Mouse (Mus musculus): ENCODE measurements around the gene Rpgr. TPM values are rescaled to one million over a fixed set of nuclear protein-coding genes. Genes with fewer than 3 reads are reported as not detected.

The Rpgr gene
- polyA plus RNA-seq, 1 experiment from 2014 or later = 2.0 TPM

DNA sequence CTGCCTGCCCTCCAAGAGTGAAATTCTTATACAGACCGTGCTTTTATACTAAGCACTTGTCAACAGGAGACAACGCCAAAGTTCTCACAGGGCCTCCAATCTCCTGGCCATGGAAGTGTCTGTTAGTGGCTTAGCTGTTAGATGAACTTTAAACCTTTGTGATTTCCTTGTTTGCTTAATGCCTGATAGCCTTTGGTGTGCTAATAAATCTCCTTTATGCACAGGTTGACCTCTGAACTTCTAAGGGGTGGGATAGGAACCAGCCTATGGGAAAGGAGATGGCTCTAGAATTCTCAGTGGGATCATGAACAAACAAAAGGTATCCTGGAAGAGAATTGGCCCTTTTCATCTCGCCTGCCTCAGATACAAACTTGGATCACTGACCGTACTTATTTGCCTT lies 22.8 kb upstream of the Rpgr start:
- ATAC-seq (peak; percentile 97), DNase-seq (no peak)
- no peaks in the 10 kb centered on the region for H3K4me1 ChIP-seq (ENCODE audit: insufficient read depth)
- H3K4me3 ChIP-seq (ENCODE audit: low read depth, low read length) = no peak overlapping the region
- 42% methylated on average over 4 of the region's 4 CpGs for WGBS (ENCODE audit: insufficient replicate concordance)
- no peaks in the 10 kb centered on the region for H3K27me3 ChIP-seq (ENCODE audit: insufficient read depth, low read length)
- H3K27ac ChIP-seq (ENCODE audit: low read depth) = peak overlapping the region; percentile 82
- no peaks in the 10 kb centered on the region for H3K36me3 ChIP-seq (replicated peaks; ENCODE audit: insufficient read depth, low read length)
- H3K9ac ChIP-seq (replicated peaks) = no peak overlapping the region
- H3K9me3 ChIP-seq (ENCODE audit: low read length) = no peaks in the 10 kb centered on the region
- TF ChIP-seq CTCF (IDR thresholded peaks at IDR 0.05; ENCODE audit: low read depth) (no peak), EP300 (IDR thresholded peaks at IDR 0.05; ENCODE audit: low read depth) (peak; percentile 77; the same call in 1 of the 2 replicates)
- H3K4me2 ChIP-seq (ENCODE audit: low read depth, low read length) = no peak overlapping the region

DNA sequence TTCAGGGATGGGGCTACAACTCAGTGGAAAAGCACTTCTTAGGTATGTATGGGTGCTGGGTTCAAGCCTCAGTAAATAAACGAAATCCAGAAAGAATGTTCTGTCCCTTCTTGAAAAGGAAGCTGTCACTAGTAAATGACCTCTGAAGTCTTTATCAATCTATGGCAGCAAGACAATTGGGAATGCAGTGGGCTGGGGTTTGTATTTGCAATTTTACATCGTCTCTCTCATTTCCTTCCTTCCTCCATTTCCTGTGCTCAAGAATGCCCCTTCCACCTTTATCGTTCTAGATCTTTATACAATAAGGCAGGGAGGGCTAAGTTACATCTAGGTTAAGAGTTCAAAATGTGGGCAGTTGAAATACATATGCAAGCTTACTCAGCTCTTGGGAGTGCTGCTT lies 17.9 kb upstream of the Rpgr start:
- Histone ChIP-seq H3K4me1 (ENCODE audit: insufficient read depth) (no peaks in the 10 kb centered on the region), H3K27me3 (ENCODE audit: insufficient read depth, low read length) (no peaks in the 10 kb centered on the region), H3K9ac (replicated peaks) (no peak overlapping the region), H3K27ac (ENCODE audit: low read depth) (no peak overlapping the region), H3K36me3 (replicated peaks; ENCODE audit: insufficient read depth, low read length) (no peaks in the 10 kb centered on the region), H3K4me3 (ENCODE audit: low read depth, low read length) (no peak overlapping the region), H3K4me2 (ENCODE audit: low read depth, low read length) (no peak overlapping the region), H3K9me3 (ENCODE audit: low read length) (no peaks in the 10 kb centered on the region)
- DNase-seq (no peak), ATAC-seq (no peak)
- TF ChIP-seq CTCF (IDR thresholded peaks at IDR 0.05; ENCODE audit: low read depth) = no peak
- no peak for TF ChIP-seq EP300 (IDR thresholded peaks at IDR 0.05; ENCODE audit: low read depth)
- WGBS (ENCODE audit: insufficient replicate concordance) = 49% methylated on average over 3 of the region's 3 CpGs

DNA sequence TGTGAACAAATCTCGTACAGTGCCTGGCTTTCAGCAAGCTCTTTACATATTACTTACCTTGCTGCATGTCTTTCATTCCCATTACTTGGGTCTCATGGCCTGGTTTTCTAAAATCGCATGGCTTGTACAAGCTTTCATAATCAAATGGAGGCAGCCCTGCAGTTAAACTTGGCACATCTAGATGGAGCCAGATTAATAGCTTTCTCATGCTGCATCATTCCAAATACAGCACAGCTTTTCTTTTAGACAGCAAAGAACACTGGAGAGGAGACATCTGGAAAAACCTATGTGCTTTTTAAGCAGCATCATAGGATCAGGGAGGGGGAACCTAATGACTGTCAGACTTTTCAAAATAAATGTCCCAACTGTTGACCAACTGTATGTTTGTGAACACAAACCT lies 16.3 kb upstream of the Rpgr start:
- ATAC-seq (no peak), DNase-seq (no peak)
- no peaks in the 10 kb centered on the region for H3K4me1 ChIP-seq (ENCODE audit: insufficient read depth)
- H3K36me3 ChIP-seq (replicated peaks; ENCODE audit: insufficient read depth, low read length) = no peaks in the 10 kb centered on the region
- no peak overlapping the region for H3K27ac ChIP-seq (ENCODE audit: low read depth)
- TF ChIP-seq CTCF (IDR thresholded peaks at IDR 0.05; ENCODE audit: low read depth) = peak; percentile 53
- no peak for TF ChIP-seq EP300 (IDR thresholded peaks at IDR 0.05; ENCODE audit: low read depth)
- H3K4me3 ChIP-seq (ENCODE audit: low read depth, low read length) = no peak overlapping the region
- WGBS (ENCODE audit: insufficient replicate concordance) = 61% methylated on average over 2 of the region's 2 CpGs
- H3K4me2 ChIP-seq (ENCODE audit: low read depth, low read length) = no peak overlapping the region
- no peak overlapping the region for H3K9ac ChIP-seq (replicated peaks)
- H3K9me3 ChIP-seq (ENCODE audit: low read length) = no peaks in the 10 kb centered on the region
- H3K27me3 ChIP-seq (ENCODE audit: insufficient read depth, low read length) = no peaks in the 10 kb centered on the region

DNA sequence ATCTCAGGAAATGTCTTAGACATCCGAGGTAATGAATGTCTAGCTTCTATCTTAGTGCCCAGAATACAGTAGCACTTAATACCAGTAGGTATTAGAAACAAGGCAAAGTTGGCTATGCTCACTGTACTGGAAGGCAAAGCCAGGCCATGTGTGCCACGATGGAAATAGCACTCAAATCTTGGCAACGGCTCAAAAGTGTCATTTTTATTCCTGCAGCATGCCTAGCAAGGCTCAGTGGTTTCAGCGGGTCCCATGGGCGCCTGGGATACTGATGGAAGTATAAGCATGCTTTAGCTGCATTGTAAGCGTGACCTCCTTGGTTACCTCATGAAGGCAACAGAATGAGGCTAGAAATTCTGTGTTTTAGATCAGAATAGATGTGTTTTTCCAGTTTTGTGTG lies 2.6 kb upstream of the Rpgr start:
- DNase-seq = no peak
- TF ChIP-seq EP300 (IDR thresholded peaks at IDR 0.05; ENCODE audit: low read depth) = no peak
- no peak overlapping the region for H3K9ac ChIP-seq (replicated peaks)
- no peaks in the 10 kb centered on the region for H3K4me1 ChIP-seq (ENCODE audit: insufficient read depth)
- 74% methylated on average over 6 of the region's 6 CpGs for WGBS (ENCODE audit: insufficient replicate concordance)
- no peak for ATAC-seq
- H3K27me3 ChIP-seq (ENCODE audit: insufficient read depth, low read length) = no peaks in the 10 kb centered on the region
- no peaks in the 10 kb centered on the region for H3K36me3 ChIP-seq (replicated peaks; ENCODE audit: insufficient read depth, low read length)
- H3K4me3 ChIP-seq (ENCODE audit: low read depth, low read length) = no peak overlapping the region
- no peak overlapping the region for H3K27ac ChIP-seq (ENCODE audit: low read depth)
- no peak overlapping the region for H3K4me2 ChIP-seq (ENCODE audit: low read depth, low read length)
- H3K9me3 ChIP-seq (ENCODE audit: low read length) = no peaks in the 10 kb centered on the region

DNA sequence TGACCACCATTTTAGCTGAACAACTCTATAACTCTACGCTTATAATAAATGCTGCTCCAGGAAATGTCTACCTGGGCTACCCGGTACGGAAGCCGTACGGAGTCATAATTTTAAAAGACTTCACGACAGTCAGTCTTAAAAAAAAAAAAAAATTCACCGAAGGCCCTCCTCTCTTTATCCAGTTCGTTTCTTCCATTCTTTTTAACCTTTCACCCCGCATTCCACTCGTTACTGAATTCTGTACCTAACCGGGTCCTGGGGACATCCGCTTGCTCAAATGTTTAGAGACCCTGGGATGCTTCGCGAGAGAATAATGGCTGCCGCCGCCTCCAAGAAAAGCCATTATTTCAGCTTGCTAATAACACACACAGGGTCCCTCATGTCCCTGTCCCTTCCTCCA lies 748 bp downstream of the Rpgr start:
- no peak for TF ChIP-seq CTCF (IDR thresholded peaks at IDR 0.05; ENCODE audit: low read depth)
- TF ChIP-seq EP300 (IDR thresholded peaks at IDR 0.05; ENCODE audit: low read depth) = no peak
- Histone ChIP-seq H3K4me2 (ENCODE audit: low read depth, low read length) (peak overlapping the region; percentile 64), H3K9me3 (ENCODE audit: low read length) (no peaks in the 10 kb centered on the region), H3K4me1 (ENCODE audit: insufficient read depth) (no peaks in the 10 kb centered on the region), H3K4me3 (ENCODE audit: low read depth, low read length) (peak overlapping the region; percentile 62), H3K27me3 (ENCODE audit: insufficient read depth, low read length) (no peaks in the 10 kb centered on the region), H3K27ac (ENCODE audit: low read depth) (peak overlapping the region; percentile 74), H3K9ac (replicated peaks) (peak overlapping the region; percentile 70), H3K36me3 (replicated peaks; ENCODE audit: insufficient read depth, low read length) (no peaks in the 10 kb centered on the region)
- WGBS (ENCODE audit: insufficient replicate concordance) = 15% methylated on average over 16 of the region's 16 CpGs
- ATAC-seq = peak; percentile 31
- DNase-seq = no peak

DNA sequence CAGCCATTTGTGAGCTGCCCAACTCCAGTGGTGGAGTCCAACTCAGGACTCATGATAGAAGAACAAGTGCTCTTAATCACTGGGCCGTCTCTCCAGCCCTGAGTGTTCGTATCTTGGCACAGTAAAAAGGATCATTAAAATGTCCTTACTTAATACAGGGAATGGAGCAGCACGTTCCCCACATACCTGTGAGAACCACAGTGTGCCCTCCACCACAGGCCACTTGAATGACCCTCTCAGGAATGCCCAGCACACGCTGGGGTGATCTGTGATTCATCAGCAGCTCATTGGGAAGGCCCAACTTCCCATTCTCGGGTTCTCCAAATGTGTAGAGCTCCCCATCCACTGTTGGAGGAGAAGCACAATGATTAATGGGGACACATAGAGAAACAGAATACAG lies 10.8 kb downstream of the Rpgr start:
- H3K36me3 ChIP-seq (replicated peaks; ENCODE audit: insufficient read depth, low read length) = no peaks in the 10 kb centered on the region
- no peaks in the 10 kb centered on the region for H3K27me3 ChIP-seq (ENCODE audit: insufficient read depth, low read length)
- H3K27ac ChIP-seq (ENCODE audit: low read depth) = no peak overlapping the region
- no peak overlapping the region for H3K4me2 ChIP-seq (ENCODE audit: low read depth, low read length)
- no peak for DNase-seq
- H3K4me1 ChIP-seq (ENCODE audit: insufficient read depth) = no peaks in the 10 kb centered on the region
- no peaks in the 10 kb centered on the region for H3K9me3 ChIP-seq (ENCODE audit: low read length)
- no peak overlapping the region for H3K9ac ChIP-seq (replicated peaks)
- ATAC-seq = no peak
- H3K4me3 ChIP-seq (ENCODE audit: low read depth, low read length) = no peak overlapping the region
- TF ChIP-seq CTCF (IDR thresholded peaks at IDR 0.05; ENCODE audit: low read depth) = no peak
- no peak for TF ChIP-seq EP300 (IDR thresholded peaks at IDR 0.05; ENCODE audit: low read depth)
- WGBS (ENCODE audit: insufficient replicate concordance) = 71% methylated on average over 5 of the region's 5 CpGs

DNA sequence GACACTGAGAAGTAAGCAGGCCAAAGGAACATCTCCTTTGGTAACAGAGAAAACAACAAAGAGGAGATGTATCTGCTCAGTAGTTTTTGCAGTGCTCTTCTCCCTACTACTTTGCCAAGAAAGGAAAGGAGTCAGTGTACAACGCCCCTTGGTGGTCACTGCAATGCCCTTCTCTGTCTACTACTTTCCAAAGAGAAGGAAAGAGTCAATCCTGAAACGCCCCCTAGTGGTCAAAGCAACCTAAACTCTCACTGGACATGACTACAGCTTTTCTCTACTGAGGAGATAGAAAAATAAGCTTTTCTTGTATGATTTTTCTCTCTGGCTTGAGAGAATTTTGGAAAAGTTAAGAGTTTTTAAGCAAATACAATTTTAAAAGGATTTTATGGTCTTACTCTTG lies 15.4 kb downstream of the Rpgr start:
- Histone ChIP-seq H3K4me3 (ENCODE audit: low read depth, low read length) (no peak overlapping the region), H3K36me3 (replicated peaks; ENCODE audit: insufficient read depth, low read length) (no peaks in the 10 kb centered on the region), H3K4me1 (ENCODE audit: insufficient read depth) (no peaks in the 10 kb centered on the region), H3K4me2 (ENCODE audit: low read depth, low read length) (no peak overlapping the region), H3K9me3 (ENCODE audit: low read length) (no peaks in the 10 kb centered on the region), H3K27me3 (ENCODE audit: insufficient read depth, low read length) (no peaks in the 10 kb centered on the region), H3K27ac (ENCODE audit: low read depth) (no peak overlapping the region), H3K9ac (replicated peaks) (no peak overlapping the region)
- ATAC-seq (no peak), DNase-seq (peak; percentile 32)
- peak; percentile 62 for TF ChIP-seq CTCF (IDR thresholded peaks at IDR 0.05; ENCODE audit: low read depth)
- TF ChIP-seq EP300 (IDR thresholded peaks at IDR 0.05; ENCODE audit: low read depth) = no peak
- WGBS (ENCODE audit: insufficient replicate concordance) = 14% methylated on average over 2 of the region's 2 CpGs
